Mouse (Mus musculus): ENCODE data around the gene Hcar2.

- TF ChIP-seq TAL1 (IDR thresholded peaks at IDR 0.05; ENCODE audit: low read length) (no peak), GATA1 (IDR thresholded peaks at IDR 0.05; ENCODE audit: low read length) (no peak)
These were observed 4.3 kb upstream of the Hcar2 start for GRCm38 (mm10) chr5:123869615-123870014.

Data from erythroblast, embryonic 14.5 days (primary cell).